Mouse (Mus musculus) adrenal gland, postnatal 10 days (tissue): ENCODE results near the gene Fmo1. TPM values are rescaled to one million over a fixed set of nuclear protein-coding genes. Genes with fewer than 3 reads are reported as not detected.

Experiments
- DNase-seq: peaks from one replicate; pipeline ENCODE4 v3.0.0; 2021; ENCODE audit warnings: mixed read lengths
- long read RNA-seq, 2 experiments: library from polyadenylated mRNA; stranded (forward); transcript quantifications; one replicate each; pipeline ENCODE4 v2.0.0; 2021
- total RNA-seq, 2 experiments: library from RNA; stranded (reverse); gene quantifications; 2 replicates each; pipeline ENCODE4 v1.2.3; 2021

Fmo1 gene
- total RNA-seq: 100 to 1,000 TPM; 192 to 215 TPM
- long read RNA-seq, experiment 1, transcript Fmo1-201 (9 exons, 2,388 nt): major isoform, 35 of 124 reads
- long read RNA-seq, experiment 1, partial matches to known transcripts: 29 of 124 reads
- long read RNA-seq, experiment 1, other reads (novel, unspliced or antisense): 58 of 124 reads
- long read RNA-seq, experiment 2, transcript Fmo1-201 (9 exons, 2,388 nt): major isoform, 18 of 84 reads
- long read RNA-seq, experiment 2, partial matches to known transcripts: 21 of 84 reads
- long read RNA-seq, experiment 2, other reads (novel, unspliced or antisense): 41 of 84 reads

GRCm38 (mm10) chr1:162866280-162866681 lies at the start of gene Fmo1:
TSS of gene Fmo1 (minus strand) at chr1:162866610.
- no peak for DNase-seq

GRCm38 (mm10) chr1:162914932-162915556 lies 48.6 kb upstream of the Fmo1 start:
- no peak for DNase-seq

GRCm38 (mm10) chr1:162912085-162912484 lies 45.7 kb upstream of the Fmo1 start:
- DNase-seq: no peak

GRCm38 (mm10) chr1:162901879-162902278 lies 35.5 kb upstream of the Fmo1 start:
- DNase-seq: no peak

GRCm38 (mm10) chr1:162897838-162898811 lies 31.7 kb upstream of the Fmo1 start, which contains the start of gene Fmo2:
TSS of gene Fmo2 (minus strand) at chr1:162898726.
- peak; percentile 32 for DNase-seq

- peak; percentile 85 for DNase-seq
Measured at GRCm38 (mm10) chr1:162895900-162896299, 29.5 kb upstream of the Fmo1 start.

GRCm38 (mm10) chr1:162893014-162893413 lies 26.6 kb upstream of the Fmo1 start:
- no peak for DNase-seq

- DNase-seq: no peak
Measured at GRCm38 (mm10) chr1:162891980-162892451, 25.6 kb upstream of the Fmo1 start.

GRCm38 (mm10) chr1:162888646-162889045 lies 22.2 kb upstream of the Fmo1 start:
- no peak for DNase-seq

- no peak for DNase-seq
Measured at GRCm38 (mm10) chr1:162887644-162888043, 21.2 kb upstream of the Fmo1 start.

GRCm38 (mm10) chr1:162886138-162886816 lies 19.9 kb upstream of the Fmo1 start:
- DNase-seq: no peak

GRCm38 (mm10) chr1:162882681-162883080 lies 16.3 kb upstream of the Fmo1 start:
- DNase-seq: no peak

- DNase-seq: peak; percentile 81
Measured at GRCm38 (mm10) chr1:162879595-162880369, 13.4 kb upstream of the Fmo1 start.

- DNase-seq: no peak
Measured at GRCm38 (mm10) chr1:162875091-162875490, 8.7 kb upstream of the Fmo1 start.

GRCm38 (mm10) chr1:162871701-162872311 lies 5.4 kb upstream of the Fmo1 start:
- peak; percentile 49 for DNase-seq

GRCm38 (mm10) chr1:162870978-162871377 lies 4.6 kb upstream of the Fmo1 start:
- DNase-seq: no peak

- no peak for DNase-seq
Measured at GRCm38 (mm10) chr1:162867396-162867795, 986 bp upstream of the Fmo1 start.

GRCm38 (mm10) chr1:162865493-162865830 lies 948 bp downstream of the Fmo1 start:
- DNase-seq: no peak

GRCm38 (mm10) chr1:162864816-162865492 lies 1.5 kb downstream of the Fmo1 start:
- DNase-seq: peak; percentile 22

- no peak for DNase-seq
Measured at GRCm38 (mm10) chr1:162864279-162864678, 2.1 kb downstream of the Fmo1 start.
